Mouse (Mus musculus): ENCODE data around the gene Nxn.

Gene Nxn

DNA sequence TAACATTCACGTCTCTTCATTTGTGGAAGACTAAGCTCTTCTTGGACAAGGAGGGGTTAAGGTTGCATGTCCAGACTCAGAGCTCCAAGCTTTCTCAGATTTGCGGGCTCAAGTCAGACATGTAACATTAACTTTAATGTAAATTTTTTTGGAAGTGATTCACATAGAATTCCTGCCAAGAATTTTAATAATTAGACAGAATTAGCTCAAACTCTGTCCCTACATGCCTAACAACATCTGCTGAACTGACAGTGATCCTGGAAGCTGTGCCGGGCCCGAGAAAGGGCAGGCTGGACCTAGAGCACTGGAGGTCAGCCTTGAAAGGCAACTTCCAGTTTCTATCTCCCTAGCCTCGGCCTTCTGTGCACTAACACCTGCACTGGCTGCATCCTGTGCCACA is 66.7 kb downstream of the Nxn start:
- DNase-seq (ENCODE audit: low spot score in 2 of 2): no peak

DNA sequence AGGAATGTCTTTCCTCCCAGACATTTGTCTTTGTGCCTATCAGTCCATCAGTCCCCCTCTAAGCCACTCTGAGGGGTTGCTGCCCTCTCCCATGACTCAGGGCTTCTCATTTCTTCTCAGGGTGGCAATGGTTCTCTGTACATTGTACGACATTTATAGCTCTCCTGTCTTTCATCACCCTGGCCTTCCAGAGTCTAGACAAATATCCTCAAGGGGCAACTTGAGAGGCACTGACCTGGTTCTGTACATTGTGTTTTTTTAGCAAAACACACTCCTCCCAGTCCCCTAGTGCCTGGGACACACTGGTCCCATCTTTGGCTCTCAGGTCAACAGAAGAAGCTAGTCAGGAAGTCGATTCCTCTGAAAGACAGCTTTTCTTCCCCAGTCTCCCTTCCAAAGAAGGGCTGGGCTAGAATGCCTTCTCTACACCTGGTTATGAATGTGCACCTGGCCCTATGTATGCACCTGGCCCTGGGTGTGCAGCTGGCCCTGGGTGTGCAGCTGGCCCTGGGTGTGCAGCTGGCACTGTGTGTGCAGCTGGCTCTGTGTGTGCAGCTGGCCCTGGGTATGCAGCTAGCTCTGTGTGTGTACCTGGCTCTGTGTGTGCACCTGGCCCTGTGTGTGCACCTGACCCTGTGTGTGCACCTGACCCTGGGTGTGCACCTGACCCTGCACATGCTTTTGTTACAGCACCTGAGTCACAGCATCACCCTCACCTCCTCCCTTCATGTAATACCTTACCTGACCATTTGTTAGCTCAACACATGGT is 70.2 kb downstream of the Nxn start:
- no peak for DNase-seq (ENCODE audit: low spot score in 2 of 2)

DNA sequence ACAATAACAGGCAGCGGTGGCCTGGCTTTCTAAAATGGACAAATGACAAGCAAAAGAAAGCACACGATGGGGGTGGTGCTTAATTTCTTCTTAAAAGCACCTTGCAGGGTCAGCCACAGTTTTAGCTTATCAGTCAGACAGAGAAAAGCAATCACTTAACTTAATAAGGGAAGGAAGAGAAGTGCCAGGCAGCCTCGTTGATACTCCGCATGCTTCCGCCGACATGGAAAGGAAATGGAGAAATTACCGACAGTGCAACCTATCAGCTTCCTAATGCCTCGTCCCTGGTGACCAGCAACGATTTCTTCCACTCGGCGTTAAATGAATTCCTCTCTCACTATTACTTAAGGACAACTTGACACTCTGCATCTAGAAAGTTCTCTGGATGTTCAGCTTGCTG is 70.9 kb downstream of the Nxn start:
- DNase-seq (ENCODE audit: low spot score in 2 of 2): no peak

DNA sequence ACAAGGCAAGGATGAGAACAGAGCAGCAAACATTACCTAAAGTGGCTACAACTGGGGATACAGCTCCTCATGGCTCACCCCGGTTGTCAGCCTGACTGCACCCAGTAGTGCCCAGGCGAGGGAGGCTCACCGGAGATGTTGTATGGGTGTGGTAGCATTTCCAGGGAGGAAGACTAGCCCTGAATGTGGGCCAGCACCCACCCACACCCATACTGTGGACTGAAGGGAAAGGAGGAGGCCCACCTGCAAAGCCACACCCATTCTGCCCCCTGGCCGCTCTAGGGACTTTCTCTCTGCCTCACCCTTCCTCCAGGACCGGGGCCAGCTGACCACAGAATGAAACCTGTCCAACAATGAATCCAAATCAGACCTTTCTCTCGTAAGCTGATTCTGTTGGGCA is 72.3 kb downstream of the Nxn start:
- DNase-seq (ENCODE audit: low spot score in 2 of 2): no peak

DNA sequence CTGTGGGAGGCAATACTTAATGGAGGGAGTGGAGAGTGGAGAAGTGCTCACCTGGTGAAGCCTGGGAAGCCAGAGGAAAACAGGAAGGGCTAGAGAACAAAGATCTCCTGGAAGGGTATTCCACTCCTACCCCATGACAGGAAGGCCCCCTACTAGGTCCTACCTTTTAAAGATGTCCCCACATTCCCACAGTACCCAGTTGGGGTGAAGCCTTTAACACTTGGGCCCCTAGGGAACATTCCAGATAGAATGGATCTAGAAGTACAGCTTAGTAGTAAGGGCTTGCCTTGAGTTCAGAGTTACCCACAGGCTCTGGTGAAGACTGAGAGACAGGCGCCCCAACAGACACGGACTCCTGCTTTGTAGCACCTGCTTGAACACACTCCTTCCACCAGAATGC is 72.9 kb downstream of the Nxn start:
- no peak for DNase-seq (ENCODE audit: low spot score in 2 of 2)

DNA sequence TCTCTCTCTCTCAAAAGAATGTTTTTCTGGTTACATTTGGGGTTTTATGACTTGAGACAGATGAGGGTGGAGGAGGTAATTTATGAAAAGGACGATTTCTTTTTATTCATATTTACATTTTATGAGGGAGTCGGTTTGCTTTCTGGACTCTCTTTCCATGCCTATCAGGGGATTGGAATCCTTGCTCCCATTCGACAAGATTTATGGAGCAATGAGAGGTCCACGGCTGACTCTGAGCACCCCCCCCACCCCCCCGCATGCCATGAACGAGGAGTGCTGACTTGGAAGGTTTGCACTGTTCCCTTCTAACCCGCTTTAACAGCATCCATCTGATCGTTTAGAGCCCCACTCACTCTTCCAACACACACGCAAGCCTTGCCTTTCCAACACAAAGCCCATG is 74.1 kb downstream of the Nxn start:
- DNase-seq (ENCODE audit: low spot score in 2 of 2): no peak

DNA sequence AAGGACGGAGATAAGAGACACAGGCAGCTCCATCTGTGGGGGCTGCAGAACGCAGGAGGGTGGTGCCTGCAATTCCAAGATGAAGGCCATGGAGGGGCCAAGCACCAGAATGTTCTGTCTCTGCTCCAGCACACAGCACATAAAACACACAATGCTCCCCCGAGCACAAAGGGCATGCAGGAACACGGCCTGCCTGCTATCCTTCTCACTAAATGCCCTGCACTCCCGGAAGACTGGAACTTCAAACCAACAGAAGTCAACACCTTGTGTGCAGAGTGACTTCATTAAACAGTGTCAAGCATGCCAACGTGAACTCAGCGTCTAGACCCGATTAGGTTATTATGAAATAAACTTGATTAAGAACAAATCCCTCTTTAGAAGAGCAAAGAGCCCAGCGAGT is 74.7 kb downstream of the Nxn start:
- no peak for DNase-seq (ENCODE audit: low spot score in 2 of 2)

DNA sequence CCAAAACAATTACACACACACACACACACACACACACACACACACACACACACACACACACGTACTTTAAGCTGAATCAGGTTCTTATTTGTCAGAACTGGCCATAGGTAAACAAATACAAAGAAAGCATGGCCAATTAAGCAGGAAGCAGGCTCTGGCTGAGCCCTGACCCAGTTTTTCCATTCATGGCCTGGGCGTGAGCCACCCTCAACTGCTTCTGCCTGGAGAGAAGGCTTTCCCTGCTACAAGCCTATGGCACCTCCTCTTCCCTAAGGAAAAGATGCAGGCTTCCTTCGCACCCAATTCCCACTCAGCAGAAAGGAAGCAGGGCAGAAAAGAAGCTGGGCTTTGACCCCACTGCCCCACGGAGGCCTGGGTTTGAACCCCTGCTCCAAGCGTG is 76.0 kb downstream of the Nxn start:
- DNase-seq (ENCODE audit: low spot score in 2 of 2): no peak

DNA sequence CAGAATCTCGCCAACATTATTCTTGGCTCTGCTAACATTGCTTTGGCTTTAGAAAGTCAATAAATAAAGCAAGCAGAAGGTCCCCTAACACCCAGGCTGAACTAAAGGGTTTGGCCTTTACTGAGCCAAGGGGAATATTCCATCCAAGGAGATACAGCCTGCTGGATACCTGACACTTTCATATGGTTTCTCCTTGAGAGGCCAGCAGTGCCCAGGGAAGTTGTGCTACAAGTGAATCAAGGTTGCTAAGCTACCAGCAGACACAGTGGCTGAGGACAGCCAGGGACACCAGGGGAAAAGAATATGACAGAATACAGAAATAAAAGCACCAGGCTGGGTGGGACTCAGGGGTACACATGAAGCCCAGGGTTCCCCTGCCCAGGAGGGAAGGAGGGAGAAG is 76.9 kb downstream of the Nxn start:
- no peak for DNase-seq (ENCODE audit: low spot score in 2 of 2)

DNA sequence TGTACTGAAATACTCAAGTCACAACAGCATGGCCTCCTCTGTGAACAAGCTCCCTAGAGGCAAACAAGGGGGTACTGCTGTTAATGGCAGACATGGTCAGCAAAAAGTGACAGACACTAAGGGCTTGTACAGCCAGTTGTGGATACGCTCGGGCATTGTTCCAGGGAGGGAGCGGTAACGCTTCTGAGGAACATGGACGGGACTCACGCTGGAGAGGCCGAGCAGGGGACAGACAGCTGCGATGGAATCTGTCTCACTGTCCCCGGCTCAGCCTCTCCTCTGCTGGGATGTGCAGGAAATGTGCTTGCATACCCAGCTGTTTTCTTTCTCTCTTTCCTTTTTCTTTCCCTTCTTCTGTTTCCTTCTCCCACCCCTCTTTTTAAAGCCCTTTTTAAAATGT is 78.5 kb downstream of the Nxn start:
- DNase-seq (ENCODE audit: low spot score in 2 of 2): no peak

DNA sequence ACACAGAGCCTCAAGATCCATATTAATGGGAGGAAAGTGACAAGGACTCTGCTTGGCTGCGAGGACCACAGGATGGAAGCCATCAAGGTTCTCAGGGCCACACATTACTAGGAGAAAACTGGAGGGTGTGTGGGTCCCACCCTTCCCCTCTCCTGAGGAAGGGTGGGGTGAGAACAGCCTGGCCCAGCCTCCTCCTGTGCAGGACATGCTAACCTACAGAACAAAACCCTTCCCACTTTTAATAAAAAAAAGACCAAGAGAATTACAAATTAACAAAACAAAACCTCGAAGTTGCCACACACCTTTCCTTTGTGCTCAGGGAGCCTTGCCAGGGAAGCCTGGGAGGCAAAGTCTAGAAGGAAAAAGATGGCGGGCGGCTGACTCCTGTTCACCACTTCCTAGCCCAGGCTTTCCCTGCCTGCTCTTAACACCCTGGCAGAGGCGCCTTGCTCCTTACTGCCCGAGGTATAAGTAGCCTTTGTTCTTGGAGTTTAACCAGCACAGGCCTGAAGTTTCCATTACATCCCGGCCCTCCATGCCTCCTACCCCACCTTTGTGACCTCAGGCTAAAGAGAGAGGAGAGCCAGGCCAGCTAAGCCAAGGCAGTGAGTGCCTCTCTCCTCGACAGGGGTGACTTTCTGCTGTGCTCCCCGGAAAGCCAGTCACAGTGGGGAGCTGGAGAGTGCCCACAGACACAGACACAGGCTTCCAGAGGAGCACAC is 79.1 kb downstream of the Nxn start:
- no peak for DNase-seq (ENCODE audit: low spot score in 2 of 2)

DNA sequence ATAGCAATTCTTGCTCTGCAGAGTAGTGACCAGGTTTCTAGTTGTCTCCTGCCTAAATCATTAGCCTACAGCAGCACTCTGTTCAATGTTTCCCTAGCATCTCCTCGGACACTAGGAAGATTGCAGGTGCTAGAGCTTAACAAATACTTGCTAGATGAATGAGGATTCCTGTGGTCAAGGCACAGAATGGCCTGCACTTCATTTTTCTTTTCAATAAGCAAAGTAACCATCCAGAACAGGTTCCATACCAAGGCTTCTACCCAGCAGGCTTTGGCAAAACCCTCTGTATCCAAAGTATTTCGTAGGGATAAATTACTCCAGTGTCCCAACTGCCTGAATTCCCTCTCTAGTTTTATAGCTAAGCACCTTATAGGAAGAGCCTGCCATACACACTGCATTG is 81.0 kb downstream of the Nxn start:
- DNase-seq (ENCODE audit: low spot score in 2 of 2): no peak

DNA sequence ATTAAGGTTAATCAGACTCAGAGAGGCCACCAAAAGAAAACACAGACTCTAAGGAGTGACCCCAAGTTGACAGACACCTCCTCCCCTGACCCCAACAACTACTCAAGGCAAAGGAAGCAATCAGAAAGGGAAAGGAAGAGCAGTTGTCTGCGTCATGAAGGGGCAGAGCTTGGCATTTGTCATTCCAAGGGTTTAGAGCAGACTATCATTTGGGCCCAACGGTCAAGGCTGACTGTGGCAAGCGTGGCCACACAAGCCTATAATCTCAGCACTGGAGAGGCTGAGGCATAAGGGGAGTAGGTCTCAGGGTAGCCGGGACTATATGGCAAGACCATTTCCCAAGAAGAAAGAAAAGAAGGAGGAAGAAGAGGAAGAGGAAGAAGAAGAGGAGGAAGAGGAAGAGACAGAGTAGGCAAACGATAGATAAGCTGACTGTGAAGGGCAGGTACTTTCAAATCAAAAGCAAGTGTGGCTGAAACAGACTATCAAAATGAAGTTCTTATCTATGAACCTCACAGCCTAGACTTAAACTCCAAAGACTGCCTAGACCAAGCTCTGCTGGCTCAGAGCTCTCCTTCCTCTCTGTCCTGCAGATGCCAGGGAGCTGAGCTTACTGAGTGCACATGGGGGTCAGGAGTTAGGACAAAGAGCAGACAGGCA is 83.0 kb downstream of the Nxn start:
- DNase-seq (ENCODE audit: low spot score in 2 of 2): no peak

DNA sequence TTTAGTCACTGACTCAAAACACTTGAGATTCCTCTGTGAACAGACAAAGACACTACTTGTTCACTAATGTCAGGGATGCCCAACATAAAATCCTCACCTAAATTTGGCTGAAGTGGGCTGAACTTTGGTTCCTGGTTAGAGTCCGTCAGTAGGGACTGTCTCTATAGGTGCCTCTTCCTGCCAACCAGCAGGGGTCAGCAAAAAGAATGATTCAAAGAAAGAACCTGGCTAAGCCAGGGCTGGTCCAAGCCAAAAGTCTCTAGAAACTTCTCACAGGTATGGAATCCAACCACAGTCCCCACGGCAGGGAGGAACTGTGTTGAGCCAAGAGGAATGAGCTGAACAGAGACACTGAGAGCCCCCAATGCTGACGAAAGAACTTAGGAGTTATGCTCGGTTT is 84.2 kb downstream of the Nxn start:
- no peak for DNase-seq (ENCODE audit: low spot score in 2 of 2)

DNA sequence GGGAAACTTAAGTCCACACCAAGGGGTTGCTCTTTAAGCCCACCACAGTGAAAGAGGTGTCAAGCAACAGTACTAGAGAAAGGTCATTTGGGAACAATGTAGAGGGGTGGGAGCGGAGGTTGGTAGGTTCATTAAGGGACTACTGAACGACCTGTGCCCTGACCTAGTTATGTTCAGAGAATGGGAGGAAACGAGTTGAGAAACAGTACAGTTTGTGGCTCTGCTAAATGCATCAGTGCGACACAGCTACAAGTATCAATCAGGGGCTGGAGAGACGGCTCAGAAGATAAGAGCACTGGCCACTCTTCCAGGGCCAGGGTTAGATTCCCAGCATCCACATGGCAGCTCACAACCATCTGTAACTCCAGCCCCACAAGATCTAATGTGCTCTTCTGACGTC is 84.8 kb downstream of the Nxn start:
- no peak for DNase-seq (ENCODE audit: low spot score in 2 of 2)

DNA sequence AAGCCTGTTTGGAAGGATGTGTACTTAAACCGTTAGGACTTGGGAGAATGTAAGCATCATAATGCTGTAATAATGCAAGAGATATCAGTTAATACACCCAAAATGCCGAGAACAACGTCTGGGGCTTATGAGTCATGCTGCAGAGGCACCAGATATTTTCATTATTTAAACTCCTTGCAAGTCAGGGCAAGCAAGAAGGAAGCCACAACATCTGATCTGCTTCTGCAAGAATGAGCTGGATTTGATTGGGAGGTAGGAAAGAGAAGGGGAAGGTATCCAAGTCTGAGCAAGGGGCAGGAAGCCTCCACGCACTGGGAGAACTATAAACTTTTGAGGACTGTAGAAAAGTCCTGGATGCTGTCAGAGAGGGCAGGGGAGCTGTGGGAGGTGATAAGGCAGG is 86.1 kb downstream of the Nxn start:
- DNase-seq (ENCODE audit: low spot score in 2 of 2): no peak

DNA sequence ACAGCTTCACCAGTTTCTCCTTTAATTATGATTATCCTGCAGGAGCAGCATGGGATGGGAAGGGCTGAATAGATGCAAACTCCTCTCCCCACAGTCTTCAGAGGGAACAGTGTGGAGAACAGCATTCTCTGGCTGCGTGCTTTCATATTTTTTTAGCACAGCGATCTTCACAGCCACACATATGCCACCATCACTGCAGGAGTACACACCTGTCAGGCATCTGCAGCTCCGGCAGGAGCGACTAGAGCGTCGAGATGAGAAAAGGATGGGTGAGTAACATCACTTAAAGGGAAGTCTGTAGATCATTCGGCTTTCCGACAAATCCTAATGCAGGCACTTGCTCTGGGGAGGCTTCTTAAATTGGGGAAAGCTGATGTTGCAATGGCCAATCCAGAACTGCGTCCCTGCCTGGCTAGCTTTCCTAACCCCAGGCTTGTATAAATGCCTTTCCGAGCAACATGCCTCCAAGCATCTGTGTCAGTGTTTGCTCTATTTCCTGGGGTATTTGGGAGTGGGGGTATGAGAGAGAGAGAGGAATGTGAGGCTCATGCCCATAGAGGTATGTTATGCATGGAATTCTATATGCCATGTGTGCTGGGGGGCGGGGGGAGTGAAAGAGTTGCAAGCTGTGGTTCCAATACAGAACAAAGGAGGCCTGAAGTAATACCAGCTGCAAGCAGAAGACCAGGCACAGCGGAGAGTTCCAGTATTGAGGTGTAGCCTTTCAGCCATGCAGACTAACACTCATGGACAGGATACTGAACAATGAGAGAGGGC is 87.5 kb downstream of the Nxn start:
- DNase-seq (ENCODE audit: low spot score in 2 of 2): no peak

DNA sequence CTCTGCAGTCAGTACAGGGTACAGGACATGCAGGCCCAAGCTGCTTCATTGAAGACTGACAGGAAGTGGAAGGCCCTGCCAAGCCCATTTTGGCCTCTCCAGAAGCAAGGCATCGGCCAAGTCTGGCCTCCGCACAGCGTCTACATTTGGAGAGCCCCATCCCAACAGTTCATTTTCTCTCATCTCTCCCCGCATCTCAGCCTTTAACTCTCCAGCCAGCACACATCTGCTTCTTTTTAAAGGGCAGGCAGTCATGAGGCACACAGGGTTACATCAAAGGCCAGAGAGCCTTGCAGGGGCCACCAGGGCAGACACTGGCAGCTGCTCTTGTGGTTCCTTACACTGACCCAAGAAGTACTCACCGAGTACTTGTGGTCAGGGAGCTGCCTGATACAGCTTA is 89.1 kb downstream of the Nxn start:
- DNase-seq (ENCODE audit: low spot score in 2 of 2): no peak

DNA sequence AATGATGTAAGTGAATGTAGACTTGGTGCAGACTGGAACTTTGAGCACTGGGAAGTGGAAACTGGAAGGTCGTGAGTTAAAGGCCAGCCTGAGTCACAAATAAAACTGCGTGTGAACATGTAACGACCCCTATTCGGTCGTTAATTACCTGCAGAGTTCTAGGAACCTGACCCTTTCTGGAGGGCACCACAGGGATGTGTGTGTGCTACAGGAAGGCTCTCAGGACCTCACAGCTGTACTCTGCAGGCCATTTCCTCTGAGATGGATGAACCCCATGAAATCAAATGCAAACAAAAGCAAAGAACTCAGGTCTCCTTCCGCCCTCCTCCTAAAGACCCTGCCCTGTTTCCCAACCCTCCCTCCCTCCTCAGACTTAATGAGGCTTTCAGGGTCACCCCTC is 89.9 kb downstream of the Nxn start:
- no peak for DNase-seq (ENCODE audit: low spot score in 2 of 2)

DNA sequence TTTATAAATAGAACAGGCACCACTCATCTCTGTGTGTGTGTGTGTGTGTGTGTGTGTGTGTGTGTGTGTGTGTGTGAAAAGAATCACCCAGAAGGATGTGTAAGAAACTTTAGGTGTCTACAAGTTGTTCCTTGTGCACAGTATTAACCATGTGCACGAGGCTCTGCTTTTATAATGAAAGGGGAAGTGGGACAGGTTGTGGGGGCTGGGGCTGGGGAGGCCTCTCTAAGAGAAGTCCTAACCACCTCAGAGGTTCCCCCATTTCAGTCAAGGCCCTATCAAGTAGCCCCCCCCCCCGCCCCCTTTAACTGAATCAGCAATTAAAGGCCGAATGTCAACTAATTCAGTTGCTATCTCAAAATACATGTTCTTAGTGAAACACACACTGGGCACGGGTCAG is 92.2 kb downstream of the Nxn start:
- DNase-seq (ENCODE audit: low spot score in 2 of 2): no peak

DNA sequence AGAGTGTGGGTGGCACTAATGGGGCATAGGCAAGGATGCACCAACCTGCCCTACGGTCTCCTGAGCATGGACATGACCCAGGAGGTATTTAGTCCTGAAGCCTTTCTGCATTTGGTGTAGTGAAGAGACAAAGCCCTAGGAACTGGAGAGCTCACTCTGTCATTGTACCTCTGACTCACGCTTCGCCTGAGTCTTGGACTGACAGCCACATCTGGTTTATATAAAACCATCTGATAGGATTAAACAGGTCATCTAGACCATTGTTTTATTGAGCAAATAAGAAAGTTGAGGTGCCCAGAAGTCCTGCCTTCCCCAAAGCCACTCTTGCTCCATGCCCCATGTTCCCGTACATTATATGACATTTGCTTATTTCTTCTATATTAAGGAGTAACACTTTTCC is 93.4 kb downstream of the Nxn start:
- DNase-seq (ENCODE audit: low spot score in 2 of 2): no peak

DNA sequence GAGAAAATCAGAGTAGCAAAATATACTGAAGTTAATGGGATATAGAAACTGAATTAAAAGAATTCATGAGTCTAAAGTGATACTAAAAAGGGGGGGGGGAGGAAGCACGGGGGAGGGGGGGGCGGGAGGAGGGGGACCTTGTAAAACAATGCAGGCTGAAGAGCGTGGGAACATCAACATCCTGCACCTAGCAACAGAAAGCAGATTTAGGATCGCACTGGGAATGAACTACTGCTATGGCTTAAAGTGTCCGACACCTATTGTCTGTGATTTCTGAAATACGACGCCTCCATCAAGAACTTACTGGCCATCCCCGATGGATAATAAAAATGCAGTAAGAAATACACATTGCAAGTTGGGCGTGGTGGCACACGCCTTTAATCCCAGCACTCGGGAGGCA is 95.6 kb downstream of the Nxn start:
- no peak for DNase-seq (ENCODE audit: low spot score in 2 of 2)
